Mouse (Mus musculus): ENCODE measurements around the gene Wnt8b.

Wnt8b gene

DNA sequence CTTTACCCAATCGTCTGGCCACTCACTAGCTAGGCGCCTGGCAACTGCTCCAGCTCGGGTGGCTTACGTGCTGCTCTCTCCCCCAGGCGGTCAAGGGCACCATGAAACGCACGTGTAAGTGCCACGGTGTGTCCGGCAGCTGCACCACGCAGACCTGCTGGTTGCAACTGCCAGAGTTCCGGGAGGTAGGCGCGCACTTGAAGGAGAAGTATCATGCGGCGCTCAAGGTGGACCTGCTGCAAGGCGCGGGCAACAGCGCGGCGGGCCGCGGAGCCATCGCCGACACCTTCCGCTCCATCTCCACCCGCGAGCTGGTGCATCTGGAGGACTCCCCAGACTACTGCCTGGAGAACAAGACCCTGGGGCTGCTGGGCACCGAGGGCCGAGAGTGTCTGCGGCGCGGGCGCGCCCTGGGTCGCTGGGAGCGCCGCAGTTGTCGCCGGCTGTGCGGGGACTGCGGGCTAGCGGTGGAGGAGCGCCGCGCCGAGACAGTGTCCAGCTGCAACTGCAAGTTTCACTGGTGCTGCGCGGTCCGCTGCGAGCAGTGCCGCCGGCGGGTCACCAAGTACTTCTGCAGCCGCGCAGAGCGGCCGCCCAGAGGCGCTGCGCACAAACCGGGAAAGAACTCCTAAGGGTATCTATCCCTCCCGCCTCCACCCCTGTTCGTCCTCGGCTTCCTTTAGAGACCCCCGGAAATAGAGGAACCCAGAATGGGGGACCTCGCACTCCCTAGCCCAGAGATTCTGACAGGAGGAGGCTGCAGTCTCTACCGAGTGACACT is 18.4 kb downstream of the Wnt8b start:
- in situ Hi-C loops (cut with MboI, MseI), result no loop called here

- in situ Hi-C loops (cut with MboI, MseI), result no loop called here
Observed at GRCm38 (mm10) chr19:44512601-44513000, 19.3 kb downstream of the Wnt8b start.

GRCm38 (mm10) chr19:44513054-44513833 is 20.0 kb downstream of the Wnt8b start:
- in situ Hi-C loops (cut with MboI, MseI), result no loop called here

DNA sequence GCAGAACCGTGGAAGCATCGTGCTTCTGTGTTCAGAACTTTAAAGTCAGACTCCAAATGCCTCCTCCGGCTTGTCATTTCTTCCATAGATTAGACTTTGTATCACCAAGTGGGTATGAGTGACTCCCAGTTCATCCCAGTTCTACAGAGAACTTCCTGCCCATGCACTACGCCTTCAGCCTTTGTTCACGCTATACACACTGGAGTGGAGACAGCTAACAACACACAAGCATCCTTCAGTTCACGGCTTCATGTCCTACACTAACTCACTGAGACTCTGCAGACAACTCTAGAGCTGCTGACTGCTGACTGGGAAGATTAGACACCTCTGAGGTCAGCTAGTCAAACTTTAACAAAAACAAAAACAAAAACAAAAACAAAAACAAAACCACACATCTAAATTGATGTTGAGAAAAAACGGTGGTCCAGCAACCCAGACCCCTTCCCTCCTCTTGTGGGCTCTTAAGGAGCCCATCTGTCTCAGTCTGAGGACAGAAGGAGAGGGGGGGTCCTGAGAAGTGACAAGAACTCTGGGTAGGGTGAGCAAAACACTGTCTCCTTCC is 20.7 kb downstream of the Wnt8b start:
- in situ Hi-C loops (cut with MboI, MseI), result no loop called here

DNA sequence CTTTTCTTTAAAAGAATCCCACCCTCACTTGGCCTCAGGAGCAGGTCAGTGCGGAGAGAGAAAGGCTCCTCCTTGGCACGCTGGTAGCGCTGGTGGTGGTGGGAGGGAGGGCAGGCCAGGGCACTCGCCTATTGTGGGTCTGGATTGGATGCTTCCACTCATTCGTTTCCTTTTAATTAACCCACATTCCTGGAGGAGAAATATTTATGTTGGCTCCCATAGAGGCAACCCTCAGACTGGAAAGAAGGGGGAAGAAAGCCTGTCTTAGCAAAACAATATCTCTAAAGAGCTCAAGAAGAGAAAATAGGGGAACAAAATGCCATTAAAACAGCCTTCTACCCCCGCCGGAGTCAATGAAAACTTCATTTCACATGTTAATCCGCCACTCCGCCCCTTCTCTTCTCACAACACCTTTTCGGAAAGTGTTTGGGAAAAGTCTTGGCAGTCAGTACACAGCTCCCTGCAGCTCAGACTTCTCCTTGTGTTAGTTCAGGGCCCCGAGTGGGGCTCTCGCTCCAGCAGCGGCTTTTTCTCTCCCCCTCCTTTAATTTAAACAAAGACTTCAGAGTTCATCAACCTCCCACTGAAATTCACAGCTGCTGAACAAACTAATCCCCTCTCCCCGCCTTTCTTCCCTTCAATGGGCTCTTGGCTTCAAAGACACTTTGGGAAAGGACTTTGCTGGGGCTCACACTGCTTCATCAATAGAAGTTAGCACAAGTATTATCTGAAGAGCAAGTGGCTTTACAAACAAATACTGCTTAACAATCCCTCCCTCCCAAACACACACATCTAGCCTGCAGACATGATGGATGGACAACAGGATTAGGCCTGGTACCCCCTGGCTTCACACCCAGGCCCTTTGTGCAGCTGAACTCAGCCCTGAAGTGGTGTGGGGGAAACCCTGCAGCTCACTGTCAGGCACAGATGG is 21.5 kb downstream of the Wnt8b start:
- in situ Hi-C loops (cut with MboI, MseI), result no loop called here

DNA sequence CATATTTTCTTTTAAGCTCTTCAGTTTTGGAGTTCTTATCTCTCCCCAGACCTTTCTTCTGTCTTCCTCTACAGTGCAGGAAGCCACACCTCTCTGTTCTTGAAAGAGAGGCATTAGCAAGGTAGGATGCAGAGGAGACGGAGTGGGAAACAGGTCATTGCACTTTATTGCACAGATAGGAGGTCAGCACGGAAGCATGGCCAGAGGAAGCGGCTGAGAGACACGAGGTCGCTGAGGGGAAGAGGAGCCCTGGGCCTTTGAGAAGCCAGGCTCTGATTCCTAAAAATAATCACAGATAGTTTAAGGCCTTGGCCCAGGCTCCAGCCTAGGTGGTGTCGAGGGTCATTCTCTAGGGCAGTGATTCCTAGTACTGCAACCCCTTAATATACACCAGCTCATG is 22.5 kb downstream of the Wnt8b start:
- in situ Hi-C loops (cut with MboI, MseI), result no loop called here

DNA sequence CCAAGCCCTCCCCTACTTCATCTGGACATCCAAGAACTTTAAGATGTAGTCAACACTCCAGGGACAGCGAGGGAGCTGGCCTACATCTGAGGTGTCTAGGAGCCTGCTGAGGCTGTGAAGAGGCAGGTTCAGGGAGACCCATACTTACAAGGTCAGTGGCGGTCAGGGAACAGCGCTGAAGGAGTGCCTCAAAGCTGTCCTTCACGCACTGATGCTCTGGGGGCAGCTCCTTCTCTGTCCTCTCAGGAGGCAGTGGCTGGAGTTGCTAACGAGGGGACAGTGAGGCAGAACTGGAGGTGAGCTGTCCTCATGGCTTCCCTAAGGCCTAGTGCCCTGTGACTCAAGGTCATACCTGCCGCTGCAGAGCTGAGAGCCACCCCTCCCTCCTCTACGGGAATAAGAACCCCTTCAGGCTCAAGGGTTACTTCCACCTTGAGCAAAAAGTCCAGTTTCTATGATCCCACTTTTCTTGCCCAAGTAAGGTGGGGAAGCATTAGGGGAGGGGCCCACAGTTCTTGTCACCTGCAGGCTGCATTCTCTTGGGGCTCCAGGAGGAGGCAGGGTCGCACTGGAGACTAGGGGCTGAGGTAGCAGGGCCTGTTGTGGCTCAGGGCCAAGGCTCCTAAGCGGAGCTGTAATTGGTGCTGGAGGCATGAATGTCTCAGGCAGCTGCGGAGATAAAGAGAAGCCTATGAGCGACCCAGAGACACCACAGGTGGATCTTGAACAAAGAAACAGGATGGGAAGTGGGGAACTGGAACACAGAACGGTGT is 24.9 kb downstream of the Wnt8b start:
- in situ Hi-C loops (cut with MboI, MseI), result no loop called here

DNA sequence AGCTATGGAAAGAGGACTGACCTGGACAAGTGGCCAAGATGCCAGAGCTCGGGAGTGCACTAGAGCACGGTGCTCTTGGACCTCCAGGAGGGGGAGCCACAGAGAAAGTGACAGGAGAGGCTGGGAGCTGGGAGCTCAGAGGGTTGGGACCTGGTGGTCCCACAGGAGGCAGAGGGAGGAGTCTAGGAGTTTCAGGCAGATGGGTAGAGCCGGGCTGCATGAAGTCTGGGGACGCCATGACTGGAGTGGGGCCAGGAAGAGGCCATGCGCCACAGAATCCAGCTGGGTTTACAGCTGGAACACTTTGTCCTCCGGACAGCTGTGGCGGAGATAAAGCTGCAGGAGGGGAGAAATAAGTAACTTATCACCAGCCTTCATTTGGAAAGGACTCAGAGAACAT is 25.9 kb downstream of the Wnt8b start:
- in situ Hi-C loops (cut with MboI, MseI), result no loop called here

- in situ Hi-C loops (cut with MboI, MseI), result no loop called here
Observed at GRCm38 (mm10) chr19:44525551-44526205, 32.4 kb downstream of the Wnt8b start.

DNA sequence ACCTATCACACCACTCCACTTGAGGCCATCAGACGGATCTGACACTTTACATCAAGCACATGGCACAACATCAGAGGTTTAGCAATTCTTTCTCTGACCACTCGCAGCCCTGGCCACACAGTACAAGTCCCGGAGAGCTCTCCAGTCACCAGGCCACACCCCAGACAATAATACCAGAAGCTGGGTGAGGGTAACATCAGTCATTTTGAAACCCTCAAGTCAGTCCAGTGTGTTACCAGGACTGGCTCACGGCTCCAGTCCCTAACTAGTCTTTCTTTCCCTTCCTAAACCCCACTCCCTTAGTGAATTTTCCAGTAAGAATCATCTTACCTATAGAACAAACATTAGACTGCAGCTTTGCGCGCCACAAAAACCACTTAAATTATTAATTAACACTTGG is 36.7 kb downstream of the Wnt8b start:
- in situ Hi-C loops (cut with MboI, MseI), result no loop called here

- in situ Hi-C loops (cut with MboI, MseI), result no loop called here
Observed at GRCm38 (mm10) chr19:44535376-44535775, 42.1 kb downstream of the Wnt8b start.

DNA sequence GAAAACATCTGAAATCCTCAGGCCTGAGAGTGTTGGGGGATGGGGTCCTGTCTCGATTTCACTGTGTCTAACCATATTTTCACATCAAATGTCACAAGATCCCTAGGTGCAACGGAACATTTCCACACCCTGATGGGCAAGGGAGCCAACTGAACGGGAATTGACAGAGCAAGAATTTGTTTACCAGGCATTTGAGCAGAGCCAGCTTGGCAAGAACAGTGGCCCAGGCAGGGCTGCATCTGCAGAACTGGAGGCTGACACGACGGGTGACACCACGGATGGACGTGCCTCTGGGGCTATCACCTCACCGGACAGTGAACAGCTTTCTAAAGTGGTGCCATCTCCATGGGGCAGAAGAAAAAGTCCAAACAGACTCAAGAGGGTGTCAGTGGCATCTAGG is 44.1 kb downstream of the Wnt8b start:
- in situ Hi-C loops (cut with MboI, MseI), result no loop called here

DNA sequence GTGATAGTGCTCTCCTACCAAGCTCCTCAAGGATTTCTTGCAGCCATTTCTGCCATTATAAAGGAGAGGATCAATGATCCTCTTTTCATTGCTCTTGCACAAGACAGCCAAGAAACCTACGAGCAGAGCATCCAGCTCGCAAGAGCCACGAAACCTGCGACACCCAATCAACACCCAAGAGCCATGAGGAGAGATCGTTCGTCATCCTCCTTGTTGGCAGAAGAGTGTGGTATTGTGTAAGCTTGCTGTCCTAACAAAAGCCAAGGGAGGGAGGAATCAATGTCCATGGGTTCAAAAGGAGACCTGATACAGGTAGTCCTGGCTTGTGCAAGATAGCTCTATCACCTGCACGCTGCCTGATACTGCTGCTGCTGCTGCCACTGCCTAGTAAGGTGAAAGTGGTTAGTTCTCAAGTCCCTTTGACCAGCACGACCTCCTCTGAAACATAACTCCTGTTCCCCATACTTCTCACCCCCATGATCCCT is 49.5 kb downstream of the Wnt8b start:
- in situ Hi-C loops (cut with MboI, MseI), result loop anchor here (5.0 kb wide), 2 partner anchors 65 to 170 kb away; no protein-coding TSS in a partner anchor

GRCm38 (mm10) chr19:44544372-44544771 is 51.1 kb downstream of the Wnt8b start:
- in situ Hi-C loops (cut with MboI, MseI), result loop anchor here (5.0 kb wide), 2 partner anchors 67 to 172 kb away; no protein-coding TSS in a partner anchor

GRCm38 (mm10) chr19:44544775-44545174 is 51.5 kb downstream of the Wnt8b start:
- in situ Hi-C loops (cut with MboI, MseI), result loop anchor here (5.0 kb wide), 2 partner anchors 67 to 172 kb away; no protein-coding TSS in a partner anchor

DNA sequence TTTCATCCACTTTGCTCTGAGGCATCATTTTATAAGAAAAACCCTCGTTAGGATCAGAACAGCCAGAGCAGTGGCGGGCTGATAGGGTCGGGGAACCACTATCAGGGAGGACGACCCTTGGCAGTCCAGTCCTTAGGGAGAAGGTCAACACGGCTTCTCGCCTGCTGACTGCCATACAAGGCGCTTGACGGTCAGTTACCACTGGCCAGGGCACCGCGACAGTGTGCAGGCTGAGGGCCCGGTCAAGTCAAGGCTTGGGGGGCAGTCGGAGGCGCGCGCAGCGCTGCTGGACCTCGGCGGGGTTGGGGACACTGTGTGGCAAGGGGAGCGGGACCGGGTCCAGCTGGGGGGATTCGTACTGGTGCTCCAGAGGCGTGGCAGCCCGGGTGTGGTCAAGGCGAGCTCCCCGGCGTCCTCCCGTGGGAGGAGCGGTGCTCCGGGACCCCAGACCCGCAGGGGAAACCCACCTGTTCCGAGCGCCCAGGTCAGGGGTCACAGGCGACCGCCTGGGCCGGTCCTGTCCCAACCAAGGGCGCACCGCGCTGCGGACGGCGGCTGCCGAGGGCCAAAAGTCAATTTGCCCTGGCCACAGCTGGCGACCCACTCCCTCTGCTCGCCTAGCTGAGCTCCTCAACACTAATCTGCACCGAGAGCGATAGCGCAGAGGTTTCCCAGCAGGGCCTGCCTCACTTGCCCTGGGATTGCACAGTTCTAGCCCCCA is 52.2 kb downstream of the Wnt8b start, which contains the start of gene Sec31b:
Gene Sec31b (minus strand): TSS at position 544 of the 721 bp plus-strand sequence.
- in situ Hi-C loops (cut with MboI, MseI), result no loop called here

DNA sequence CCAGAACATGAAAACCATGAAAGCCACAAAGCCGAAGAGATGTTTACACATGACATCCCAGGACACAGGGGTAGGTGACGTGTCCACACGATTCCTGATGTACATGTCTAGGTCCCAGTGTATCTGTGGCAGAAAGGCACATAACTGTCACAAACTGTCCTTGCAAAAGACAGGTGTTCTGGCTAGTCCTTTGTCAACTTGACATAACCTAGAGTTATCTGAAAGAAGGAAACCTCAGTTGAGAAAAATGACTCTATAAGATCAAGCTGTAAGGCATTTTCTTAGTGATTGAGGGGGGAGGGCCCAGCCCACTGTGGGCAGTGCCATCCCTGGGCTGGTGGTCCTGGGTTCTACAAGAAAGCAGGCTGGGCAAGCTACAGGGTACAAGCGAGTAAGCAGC is 59.5 kb downstream of the Wnt8b start, which contains the start of gene Gm20538:
Gene Gm20538 (minus strand): TSS at position 101 of the 400 bp plus-strand sequence.
- in situ Hi-C loops (cut with MboI, MseI), result no loop called here

GRCm38 (mm10) chr19:44553286-44553685 is 60.0 kb downstream of the Wnt8b start:
- in situ Hi-C loops (cut with MboI, MseI), result no loop called here

DNA sequence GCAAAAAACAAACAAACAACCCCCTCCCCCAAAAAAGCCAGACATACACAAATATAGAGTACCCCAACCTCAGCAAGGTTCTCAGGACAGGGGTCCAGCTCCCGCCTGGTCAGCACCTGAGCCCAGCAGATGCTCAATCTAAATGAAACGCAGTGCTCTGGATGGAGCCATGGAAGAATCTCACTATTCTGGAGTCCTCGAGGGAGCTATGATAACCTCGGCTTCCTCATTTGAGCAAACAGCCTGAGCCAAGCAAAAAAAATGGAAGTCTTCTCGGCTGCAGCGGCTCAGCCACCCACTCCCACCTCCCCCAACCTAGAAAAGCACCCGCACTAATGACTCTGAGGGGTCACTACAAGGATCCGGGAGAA is 61.2 kb downstream of the Wnt8b start:
- in situ Hi-C loops (cut with MboI, MseI), result no loop called here

Data from T-helper 1 cell (primary cell).